Mouse (Mus musculus) ovary, postnatal 36 days (tissue): ENCODE measurements around the gene Elk4.
A peak's percentile ranks its signal among the peaks of the same experiment; 100 is the strongest.

Experiments
- DNase-seq: peaks from one replicate; pipeline ENCODE4 v3.0.0; 2022; ENCODE audit warnings: low spot score, mixed read lengths

Elk4 gene

GRCm38 (mm10) chr1:132014800-132015199, 7.4 kb downstream of the Elk4 start:
- DNase-seq, result no peak

DNA sequence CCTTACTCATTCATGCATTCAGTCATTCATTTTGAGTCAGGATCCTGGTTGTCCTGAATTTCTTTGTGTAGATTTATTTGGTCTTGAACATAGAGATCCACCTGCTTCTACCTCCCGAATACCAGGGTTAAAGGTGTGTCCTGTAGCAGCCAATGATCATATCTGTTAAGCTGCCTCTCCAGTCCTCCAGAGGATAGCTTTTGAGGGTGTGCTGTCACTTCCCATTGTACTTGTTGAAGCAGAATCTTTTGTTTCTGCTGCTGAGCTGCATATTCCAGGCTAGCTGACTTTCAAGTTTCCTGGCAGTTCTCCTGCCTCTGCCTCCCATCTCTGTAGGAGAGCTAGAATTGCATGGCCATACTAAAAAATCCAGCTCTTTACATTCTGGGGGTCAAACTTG, 9.3 kb downstream of the Elk4 start:
- DNase-seq, result no peak

GRCm38 (mm10) chr1:132019876-132020275, 12.5 kb downstream of the Elk4 start:
- DNase-seq, result no peak

GRCm38 (mm10) chr1:132022107-132022506, 14.7 kb downstream of the Elk4 start:
- DNase-seq, result no peak

DNA sequence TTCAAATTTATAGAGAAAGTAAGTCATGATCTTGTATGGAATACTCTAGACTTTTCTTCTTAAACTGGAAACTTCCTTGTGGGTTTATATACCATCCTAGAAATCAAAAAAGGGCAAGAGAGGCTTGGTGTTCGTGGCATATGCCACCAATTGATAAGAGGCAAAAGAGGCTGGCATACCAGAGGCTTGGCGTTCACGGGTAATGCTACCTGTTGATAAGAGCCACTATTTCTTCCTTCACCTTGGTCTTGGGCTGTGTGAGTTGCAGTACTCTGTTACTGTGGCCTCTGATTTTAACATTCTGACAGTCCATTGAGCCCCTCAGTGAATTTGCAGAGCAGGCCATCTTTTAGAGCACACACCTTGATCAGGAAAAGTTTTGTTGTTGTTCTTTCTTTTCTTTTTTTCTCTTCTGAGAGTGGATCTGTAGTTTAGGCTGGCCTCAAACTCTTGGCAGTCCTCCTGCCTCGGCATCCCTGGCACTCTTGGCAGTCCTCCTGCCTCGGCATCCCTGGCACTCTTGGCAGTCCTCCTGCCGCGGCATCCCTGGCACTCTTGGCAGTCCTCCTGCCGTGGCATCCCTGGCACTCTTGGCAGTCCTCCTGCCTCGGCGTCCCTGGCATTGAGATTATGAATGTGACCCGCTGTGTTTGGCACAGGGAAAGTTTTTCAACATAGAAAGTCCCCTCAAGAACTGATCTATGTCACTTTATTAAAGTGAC, 19.7 kb downstream of the Elk4 start:
- no peak for DNase-seq

- no peak for DNase-seq
Measured at GRCm38 (mm10) chr1:132027978-132028377, 20.6 kb downstream of the Elk4 start.

DNA sequence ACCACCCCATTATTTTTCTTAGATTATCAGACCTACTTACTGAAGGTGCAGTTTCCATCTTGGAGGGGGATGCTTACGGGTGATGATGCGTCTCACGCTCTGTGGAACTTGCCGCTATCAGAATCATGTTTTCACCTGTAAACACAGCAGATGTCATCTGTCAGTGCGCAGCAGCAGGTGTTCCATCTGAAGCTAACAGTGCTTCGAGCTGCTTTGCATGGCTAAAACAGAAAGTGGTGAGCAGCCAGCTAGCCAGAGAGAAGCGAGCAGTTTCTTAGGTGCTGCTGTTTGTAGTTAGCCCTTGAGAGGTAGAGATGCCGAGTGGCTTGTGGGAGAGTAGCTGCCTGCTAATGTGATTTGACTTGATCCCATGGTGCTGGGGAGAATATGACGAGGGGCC, 21.0 kb downstream of the Elk4 start:
- DNase-seq, result no peak

GRCm38 (mm10) chr1:132030574-132030973, 23.2 kb downstream of the Elk4 start:
- no peak for DNase-seq

- DNase-seq, result no peak
Measured at GRCm38 (mm10) chr1:132032172-132032571, 24.8 kb downstream of the Elk4 start.

- no peak for DNase-seq
Measured at GRCm38 (mm10) chr1:132037746-132038145, 30.3 kb downstream of the Elk4 start.

- no peak for DNase-seq
Measured at GRCm38 (mm10) chr1:132038753-132039152, 31.3 kb downstream of the Elk4 start.

DNA sequence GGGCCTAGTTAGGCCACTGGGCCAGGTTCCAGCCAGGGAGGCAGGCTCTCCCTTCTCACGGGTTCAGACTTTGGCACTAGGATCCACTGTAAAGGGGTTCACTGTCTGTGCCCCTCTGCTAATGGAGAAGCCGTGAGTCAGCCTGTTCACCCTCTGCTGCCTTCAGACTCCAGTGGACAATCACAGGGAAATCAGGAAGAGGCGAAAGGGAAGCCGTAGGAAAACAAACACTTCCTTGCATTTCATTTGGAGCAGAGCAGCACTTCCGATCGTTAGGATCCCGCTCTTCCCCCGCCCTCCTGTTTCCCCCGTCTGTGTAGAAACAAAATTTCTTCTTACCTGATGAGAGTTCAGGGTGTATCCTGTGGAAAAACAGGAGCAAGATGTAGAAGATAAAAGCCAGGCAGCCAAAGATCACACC, 32.8 kb downstream of the Elk4 start:
- no peak for DNase-seq

- DNase-seq, result no peak
Measured at GRCm38 (mm10) chr1:132043759-132044158, 36.4 kb downstream of the Elk4 start.

- peak; percentile 66 for DNase-seq
Measured at GRCm38 (mm10) chr1:132046143-132046735, 38.8 kb downstream of the Elk4 start.

- DNase-seq, result no peak
Measured at GRCm38 (mm10) chr1:132051746-132052145, 44.3 kb downstream of the Elk4 start.

DNA sequence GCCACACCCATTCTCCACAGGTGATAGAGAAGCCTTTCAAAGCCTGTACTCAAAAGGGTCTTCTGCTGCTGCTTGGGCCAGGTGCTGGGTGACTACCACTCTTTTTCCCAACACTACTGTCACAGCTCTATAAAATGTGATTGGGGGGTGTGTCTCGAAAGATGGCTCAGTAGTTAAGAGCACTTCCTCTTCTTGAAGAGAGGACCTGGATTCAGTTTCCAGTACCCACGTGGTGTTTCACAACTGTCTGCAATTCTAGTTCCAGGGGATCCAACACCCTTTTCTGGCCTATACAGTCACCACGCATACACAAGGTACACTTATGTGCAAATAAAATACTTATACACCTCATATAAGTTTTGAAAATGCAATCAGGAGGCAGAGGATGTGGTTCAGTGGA, 47.0 kb downstream of the Elk4 start:
- DNase-seq, result no peak

DNA sequence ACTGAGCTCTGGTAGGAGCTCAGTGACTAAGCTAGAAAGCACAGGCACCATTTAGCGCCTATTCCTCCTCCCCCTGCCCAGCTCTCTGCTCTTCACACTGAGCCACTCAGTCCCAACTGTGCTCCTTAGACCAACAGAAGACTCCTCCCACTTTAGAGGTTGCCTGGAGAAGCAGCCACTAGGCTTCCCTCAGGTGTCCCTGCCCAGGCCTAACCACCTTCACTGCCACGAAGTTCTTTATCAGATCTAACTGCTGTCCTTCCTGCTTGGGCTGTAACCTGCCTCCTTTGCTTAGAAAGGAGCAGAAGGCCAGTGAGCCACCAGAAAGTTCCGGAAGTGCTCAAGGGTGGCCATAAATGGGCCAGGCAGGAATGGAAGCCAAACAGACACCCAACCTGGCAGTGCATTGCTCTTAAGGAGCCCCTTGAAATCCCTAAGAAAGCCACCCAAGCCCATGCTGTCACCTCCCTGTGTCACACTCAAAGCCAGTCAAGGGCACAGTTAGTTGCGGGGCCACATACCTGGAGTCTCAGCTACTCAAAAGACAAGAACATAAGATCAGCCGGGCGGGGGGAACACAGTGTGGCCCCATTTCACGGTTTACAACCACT, 47.8 kb downstream of the Elk4 start:
- no peak for DNase-seq

GRCm38 (mm10) chr1:132058558-132058957, 51.2 kb downstream of the Elk4 start:
- no peak for DNase-seq

GRCm38 (mm10) chr1:132060036-132060769, 52.8 kb downstream of the Elk4 start:
- no peak for DNase-seq

DNA sequence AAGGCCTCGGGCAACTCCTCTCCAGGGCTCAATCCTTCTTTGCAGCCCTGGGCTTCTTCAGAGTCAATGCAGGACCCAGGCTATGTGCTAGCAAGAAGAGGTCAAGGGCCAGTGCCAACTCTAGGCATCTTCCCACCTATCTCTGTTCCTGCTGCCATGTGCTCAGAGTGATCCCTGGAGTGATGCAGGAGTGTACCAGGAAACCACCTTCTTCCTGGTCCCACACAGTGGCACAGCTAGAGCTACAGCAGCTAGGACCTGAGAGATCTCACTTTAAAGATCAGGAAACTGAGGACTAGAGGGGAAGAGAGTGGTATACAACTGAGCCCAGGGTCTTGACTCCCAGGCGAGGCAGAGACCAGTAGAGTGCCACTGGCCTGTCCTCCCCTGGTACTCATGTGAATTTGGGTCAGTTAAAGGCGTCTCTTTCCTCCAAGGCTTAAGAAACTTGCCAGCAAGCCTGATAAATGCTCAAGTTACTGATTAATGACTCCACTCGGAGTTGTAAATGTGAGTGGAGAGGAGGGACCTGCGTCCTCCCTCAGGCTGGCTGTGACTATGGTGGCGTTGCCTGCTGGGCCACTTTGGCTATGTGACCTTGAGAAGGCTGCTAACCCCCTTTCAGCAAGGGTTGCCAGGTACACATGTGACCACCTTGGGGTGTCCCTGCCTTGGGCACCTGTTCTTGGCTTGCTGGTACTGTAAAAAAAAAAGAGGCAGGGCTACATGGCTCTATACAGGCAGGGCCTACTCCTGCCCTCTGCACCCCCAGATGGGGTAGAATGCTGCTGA, 54.5 kb downstream of the Elk4 start:
- no peak for DNase-seq

GRCm38 (mm10) chr1:132063096-132063495, 55.7 kb downstream of the Elk4 start:
- no peak for DNase-seq

DNA sequence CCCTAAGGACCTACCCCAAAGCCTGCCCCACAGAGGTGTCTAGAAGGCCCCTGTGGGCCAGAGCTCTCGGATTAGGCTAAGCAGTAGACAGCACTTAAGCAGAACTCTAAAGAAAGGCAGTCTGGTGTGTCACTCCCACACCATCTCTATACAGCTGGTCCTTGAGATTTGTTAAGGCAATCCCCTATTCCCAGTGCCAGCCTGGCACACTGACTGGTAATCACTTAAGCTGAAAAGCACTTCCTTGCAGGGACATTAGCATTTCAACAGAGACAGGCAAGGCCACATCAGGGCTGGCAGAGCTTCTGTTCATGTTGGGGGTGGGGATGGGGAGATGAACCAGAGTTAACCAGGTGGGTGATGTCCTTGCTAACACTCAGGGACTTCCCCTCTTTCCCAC, 57.6 kb downstream of the Elk4 start:
- no peak for DNase-seq
